Mouse (Mus musculus) MEL (cell line): ENCODE data around the gene Mypop. TPM values are rescaled to one million over a fixed set of nuclear protein-coding genes. Genes with fewer than 3 reads are reported as not detected.

Experiments used
- DNase-seq: peaks from one replicate; pipeline ENCODE4 v3.0.0; 2011; ENCODE audit warnings: low read depth, low spot score
- H3K27ac ChIP-seq: 2 replicates; pipeline ENCODE4 v1.5.1; 2012; ENCODE audit warnings: low read depth, mild to moderate bottlenecking, control low read depth, low read length, moderate library complexity; ENCODE audit not compliant: control insufficient read depth
- H3K27me3 ChIP-seq, 2 experiments: fragments of 150-350 bp in 1 of 2; sonication (generic) in 1 of 2; 2 replicates each; pipeline ENCODE4 v1.6.1; 2012; ENCODE audit warnings: low read length in 2 of 2, mild to moderate bottlenecking in 2 of 2, improper control_type of control experiment in 1 of 2, moderate library complexity in 1 of 2; ENCODE audit not compliant: insufficient read depth in 2 of 2, control insufficient read depth in 1 of 2
- H3K36me3 ChIP-seq, 2 experiments: 2 replicates each; pipeline ENCODE4 v1.6.1; 2012 to 2014; ENCODE audit warnings: low read length in 2 of 2, improper control_type of control experiment in 1 of 2, inconsistent platforms in 1 of 2, mild to moderate bottlenecking in 1 of 2; ENCODE audit not compliant: insufficient read depth in 2 of 2, control insufficient read depth in 1 of 2
- H3K4me1 ChIP-seq, 2 experiments: fragments of 150-350 bp in 1 of 2; sonication (generic) in 1 of 2; 2 replicates each; pipeline ENCODE4 v1.6.1; 2012; ENCODE audit warnings: low read length in 2 of 2, improper control_type of control experiment in 1 of 2, mild to moderate bottlenecking in 1 of 2; ENCODE audit not compliant: insufficient read depth in 2 of 2, control insufficient read depth in 1 of 2
- H3K4me3 ChIP-seq, 2 experiments: fragments of 150-350 bp in 1 of 2; sonication (generic) in 1 of 2; 2 replicates each; pipeline ENCODE4 v1.5.1; 2012; ENCODE audit warnings: low read depth in 2 of 2, low read length in 2 of 2, mild to moderate bottlenecking in 2 of 2, moderate library complexity in 2 of 2, control low read depth in 1 of 2, improper control_type of control experiment in 1 of 2; ENCODE audit not compliant: control insufficient read depth in 1 of 2, insufficient read depth in 1 of 2
- H3K79me2 ChIP-seq: 2 replicates; pipeline ENCODE4 v1.6.1; 2012; ENCODE audit warnings: mild to moderate bottlenecking, low read length, moderate library complexity; ENCODE audit not compliant: control insufficient read depth, poor library complexity, insufficient read depth
- H3K9ac ChIP-seq: 2 replicates; pipeline ENCODE4 v1.6.1; 2012; ENCODE audit warnings: low read depth, mild to moderate bottlenecking, control low read depth, low read length, moderate library complexity; ENCODE audit not compliant: control insufficient read depth, poor library complexity, severe bottlenecking
- H3K9me3 ChIP-seq: fragments of 150-350 bp; sonication (generic); replicated peaks from 2 replicates; pipeline ENCODE4 v1.6.1; 2012; ENCODE audit warnings: mild to moderate bottlenecking, low read length, improper control_type of control experiment, moderate library complexity; ENCODE audit not compliant: insufficient read depth
- CTCF ChIP-seq, 3 experiments: IDR thresholded peaks in 2 of 3; conservative IDR thresholded peaks in 1 of 3; 2 replicates each; pipeline ENCODE4 v1.5.1; 2011 to 2012; ENCODE audit warnings: low read length in 3 of 3, low read depth in 2 of 3, mild to moderate bottlenecking in 2 of 3, improper control_type of control experiment in 1 of 3, inconsistent platforms in 1 of 3, mixed read lengths in 1 of 3, moderate library complexity in 1 of 3; ENCODE audit not compliant: control insufficient read depth in 1 of 3, insufficient read depth in 1 of 3, poor library complexity in 1 of 3, severe bottlenecking in 1 of 3
- E2F4 ChIP-seq: IDR thresholded peaks from 2 replicates; pipeline ENCODE4 v1.6.1; 2011; ENCODE audit warnings: low read depth, low read length, improper control_type of control experiment, borderline replicate concordance
- EP300 ChIP-seq, 2 experiments: IDR thresholded peaks; 2 replicates each; pipeline ENCODE4 v1.6.1; 2011; ENCODE audit warnings: improper control_type of control experiment in 2 of 2, low read length in 2 of 2, low read depth in 1 of 2, mild to moderate bottlenecking in 1 of 2
- GABPA ChIP-seq: IDR thresholded peaks from 2 replicates; pipeline ENCODE4 v1.6.1; 2012; ENCODE audit warnings: low read depth, mild to moderate bottlenecking, inconsistent platforms, low read length, improper control_type of control experiment, moderate library complexity
- HCFC1 ChIP-seq: IDR thresholded peaks from 2 replicates; pipeline ENCODE4 v1.6.1; 2012; ENCODE audit warnings: low read depth, mild to moderate bottlenecking, inconsistent platforms, low read length, improper control_type of control experiment, moderate library complexity
- JUND ChIP-seq: IDR thresholded peaks from 2 replicates; pipeline ENCODE4 v1.6.1; 2011; ENCODE audit warnings: low read depth, mild to moderate bottlenecking, improper control_type of control experiment, low read length
- KAT2A ChIP-seq: conservative IDR thresholded peaks from 2 replicates; pipeline ENCODE4 v1.6.1; 2012; ENCODE audit warnings: low read depth, low read length, improper control_type of control experiment, inconsistent platforms
- MAZ ChIP-seq: IDR thresholded peaks from 2 replicates; pipeline ENCODE4 v1.6.1; 2012; ENCODE audit warnings: low read depth, mild to moderate bottlenecking, inconsistent platforms, low read length, improper control_type of control experiment
- MEF2A ChIP-seq: IDR thresholded peaks from 2 replicates; pipeline ENCODE4 v1.6.1; 2014; ENCODE audit warnings: low read depth, mild to moderate bottlenecking, inconsistent platforms, low read length, improper control_type of control experiment; ENCODE audit not compliant: poor library complexity, insufficient replicate concordance, severe bottlenecking; ENCODE audit errors: extremely low read depth
- MXI1 ChIP-seq: IDR thresholded peaks from 2 replicates; pipeline ENCODE4 v1.6.1; 2011; ENCODE audit warnings: mild to moderate bottlenecking, low read depth, low read length, improper control_type of control experiment
- NELFE ChIP-seq: IDR thresholded peaks from 2 replicates; pipeline ENCODE4 v1.6.1; 2011; ENCODE audit warnings: low read depth, low read length, improper control_type of control experiment
- SMC3 ChIP-seq: IDR thresholded peaks from 2 replicates; pipeline ENCODE4 v1.6.1; 2011; ENCODE audit warnings: low read depth, low read length, improper control_type of control experiment
- TBP ChIP-seq: IDR thresholded peaks from 2 replicates; pipeline ENCODE4 v1.8.0; 2011; ENCODE audit warnings: low read depth, low read length, improper control_type of control experiment
- TCF12 ChIP-seq: IDR thresholded peaks from 2 replicates; pipeline ENCODE4 v1.6.1; 2014; ENCODE audit warnings: low read depth, mild to moderate bottlenecking, inconsistent platforms, low read length, improper control_type of control experiment, moderate library complexity
- UBTF ChIP-seq: IDR thresholded peaks from 2 replicates; pipeline ENCODE4 v1.6.1; 2012; ENCODE audit warnings: low read depth, mild to moderate bottlenecking, inconsistent platforms, low read length, improper control_type of control experiment, moderate library complexity, borderline replicate concordance; ENCODE audit not compliant: insufficient read depth
- ZKSCAN1 ChIP-seq: IDR thresholded peaks from 2 replicates; pipeline ENCODE4 v1.6.1; 2012; ENCODE audit warnings: low read depth, mild to moderate bottlenecking, inconsistent platforms, low read length, improper control_type of control experiment, moderate library complexity
- polyA plus RNA-seq, 2 experiments: library from polyadenylated mRNA; stranded (reverse) in 1 of 2; unstranded in 1 of 2; fragments of >175 nt in 1 of 2; fragments of >200 nt in 1 of 2; gene quantifications; 2 replicates each; pipeline versions ENCODE4 v1.2.1 to v1.2.4; 2012; ENCODE audit warnings: low replicate concordance in 2 of 2, low read depth in 1 of 2; ENCODE audit not compliant: insufficient read length in 2 of 2, insufficient read depth in 1 of 2, missing spikeins in 1 of 2
- total RNA-seq: library from RNA; depleted of rRNA; stranded (reverse); fragments of 300-350 nt; gene quantifications from 2 replicates; pipeline ENCODE4 v1.2.3, GENCODE M21; 2012

Gene Mypop
- total and polyA plus RNA-seq, 3 experiments: 1.2 to 6.5 TPM; not detected in 1

GRCm38 (mm10) chr7:19044616-19045015 lies 53.6 kb downstream of the Mypop start:
- peaks cover 0 to 5% of the 10 kb centered on the region in 2 experiments; a peak in 1 of 4 replicates for H3K36me3 ChIP-seq

GRCm38 (mm10) chr7:19046286-19047069 lies 55.4 kb downstream of the Mypop start:
- DNase-seq: no peak
- no peaks in the 10 kb centered on the region for H3K79me2 ChIP-seq
- TF ChIP-seq NELFE: no peak
- TF ChIP-seq, all 39 proteins: peak for 0
- H3K36me3 ChIP-seq: no peaks in the 10 kb centered on the region; a peak in 1 of 4 replicates
- no peak overlapping the region for H3K4me3 ChIP-seq
- H3K27me3 ChIP-seq: no peaks in the 10 kb centered on the region
- no peak overlapping the region for H3K9ac ChIP-seq
- no peak overlapping the region for H3K27ac ChIP-seq
- H3K9me3 ChIP-seq: no peaks in the 10 kb centered on the region
- no peaks in the 10 kb centered on the region for H3K4me1 ChIP-seq

More at GRCm38 (mm10) chr7:19044616-19045015, 53.6 kb downstream of the Mypop start:
- H3K27me3 ChIP-seq: no peaks in the 10 kb centered on the region
- H3K9ac ChIP-seq: no peak overlapping the region
- TF ChIP-seq UBTF (no peak), E2F4 (no peak), SMC3 (no peak), EP300 (IDR thresholded peaks at IDR 0.05; ENCODE audit: low read depth in 1 of 2, low read length in 2 of 2) (no peak), MXI1 (no peak), TCF12 (no peak), ZKSCAN1 (no peak), KAT2A (no peak), HCFC1 (no peak), MEF2A (no peak), MAZ (no peak), TBP (no peak), CTCF (IDR thresholded peaks at IDR 0.05 in 2 of 3, conservative IDR thresholded peaks at IDR 0.05 in 1 of 3; ENCODE audit: control insufficient read depth in 1 of 3, insufficient read depth in 1 of 3, low read depth in 2 of 3, low read length in 3 of 3, poor library complexity in 1 of 3, severe bottlenecking in 1 of 3) (no peak), JUND (no peak), GABPA (no peak)
- H3K79me2 ChIP-seq: no peaks in the 10 kb centered on the region
- no peak for DNase-seq
- no peak overlapping the region for H3K27ac ChIP-seq
- H3K4me1 ChIP-seq: no peaks in the 10 kb centered on the region
- H3K4me3 ChIP-seq: no peak overlapping the region
- no peaks in the 10 kb centered on the region for H3K9me3 ChIP-seq
